Mouse (Mus musculus) MEL (cell line): ENCODE measurements around the gene Pank4. TPM values are rescaled to one million over a fixed set of nuclear protein-coding genes. Genes with fewer than 3 reads are reported as not detected.

Experiments
- DNase-seq: peaks from one replicate; pipeline ENCODE4 v3.0.0; 2011; ENCODE audit warnings: low read depth, low spot score
- H3K27ac ChIP-seq: 2 replicates; pipeline ENCODE4 v1.5.1; 2012; ENCODE audit warnings: low read depth, mild to moderate bottlenecking, control low read depth, low read length, moderate library complexity; ENCODE audit not compliant: control insufficient read depth
- H3K27me3 ChIP-seq, 2 experiments: fragments of 150-350 bp in 1 of 2; sonication (generic) in 1 of 2; 2 replicates each; pipeline ENCODE4 v1.6.1; 2012; ENCODE audit warnings: low read length in 2 of 2, mild to moderate bottlenecking in 2 of 2, improper control_type of control experiment in 1 of 2, moderate library complexity in 1 of 2; ENCODE audit not compliant: insufficient read depth in 2 of 2, control insufficient read depth in 1 of 2
- H3K36me3 ChIP-seq, 2 experiments: 2 replicates each; pipeline ENCODE4 v1.6.1; 2012 to 2014; ENCODE audit warnings: low read length in 2 of 2, improper control_type of control experiment in 1 of 2, inconsistent platforms in 1 of 2, mild to moderate bottlenecking in 1 of 2; ENCODE audit not compliant: insufficient read depth in 2 of 2, control insufficient read depth in 1 of 2
- H3K4me1 ChIP-seq, 2 experiments: fragments of 150-350 bp in 1 of 2; sonication (generic) in 1 of 2; 2 replicates each; pipeline ENCODE4 v1.6.1; 2012; ENCODE audit warnings: low read length in 2 of 2, improper control_type of control experiment in 1 of 2, mild to moderate bottlenecking in 1 of 2; ENCODE audit not compliant: insufficient read depth in 2 of 2, control insufficient read depth in 1 of 2
- H3K4me3 ChIP-seq, 2 experiments: fragments of 150-350 bp in 1 of 2; sonication (generic) in 1 of 2; 2 replicates each; pipeline ENCODE4 v1.5.1; 2012; ENCODE audit warnings: low read depth in 2 of 2, low read length in 2 of 2, mild to moderate bottlenecking in 2 of 2, moderate library complexity in 2 of 2, control low read depth in 1 of 2, improper control_type of control experiment in 1 of 2; ENCODE audit not compliant: control insufficient read depth in 1 of 2, insufficient read depth in 1 of 2
- H3K79me2 ChIP-seq: 2 replicates; pipeline ENCODE4 v1.6.1; 2012; ENCODE audit warnings: mild to moderate bottlenecking, low read length, moderate library complexity; ENCODE audit not compliant: control insufficient read depth, poor library complexity, insufficient read depth
- H3K9ac ChIP-seq: 2 replicates; pipeline ENCODE4 v1.6.1; 2012; ENCODE audit warnings: low read depth, mild to moderate bottlenecking, control low read depth, low read length, moderate library complexity; ENCODE audit not compliant: control insufficient read depth, poor library complexity, severe bottlenecking
- H3K9me3 ChIP-seq: fragments of 150-350 bp; sonication (generic); replicated peaks from 2 replicates; pipeline ENCODE4 v1.6.1; 2012; ENCODE audit warnings: mild to moderate bottlenecking, low read length, improper control_type of control experiment, moderate library complexity; ENCODE audit not compliant: insufficient read depth
- BHLHE40 ChIP-seq: IDR thresholded peaks from 2 replicates; pipeline ENCODE4 v1.6.1; 2012; ENCODE audit warnings: low read depth, mild to moderate bottlenecking, inconsistent platforms, low read length, improper control_type of control experiment, borderline replicate concordance
- CHD1 ChIP-seq: IDR thresholded peaks from 2 replicates; pipeline ENCODE4 v1.6.1; 2012; ENCODE audit warnings: low read depth, mild to moderate bottlenecking, inconsistent platforms, low read length, improper control_type of control experiment
- CHD2 ChIP-seq: IDR thresholded peaks from 2 replicates; pipeline ENCODE4 v1.6.1; 2011; ENCODE audit warnings: low read length, improper control_type of control experiment
- CTCF ChIP-seq, 3 experiments: IDR thresholded peaks in 2 of 3; conservative IDR thresholded peaks in 1 of 3; 2 replicates each; pipeline ENCODE4 v1.5.1; 2011 to 2012; ENCODE audit warnings: low read length in 3 of 3, low read depth in 2 of 3, mild to moderate bottlenecking in 2 of 3, improper control_type of control experiment in 1 of 3, inconsistent platforms in 1 of 3, mixed read lengths in 1 of 3, moderate library complexity in 1 of 3; ENCODE audit not compliant: control insufficient read depth in 1 of 3, insufficient read depth in 1 of 3, poor library complexity in 1 of 3, severe bottlenecking in 1 of 3
- E2F4 ChIP-seq: IDR thresholded peaks from 2 replicates; pipeline ENCODE4 v1.6.1; 2011; ENCODE audit warnings: low read depth, low read length, improper control_type of control experiment, borderline replicate concordance
- EP300 ChIP-seq, 2 experiments: IDR thresholded peaks; 2 replicates each; pipeline ENCODE4 v1.6.1; 2011; ENCODE audit warnings: improper control_type of control experiment in 2 of 2, low read length in 2 of 2, low read depth in 1 of 2, mild to moderate bottlenecking in 1 of 2
- GABPA ChIP-seq: IDR thresholded peaks from 2 replicates; pipeline ENCODE4 v1.6.1; 2012; ENCODE audit warnings: low read depth, mild to moderate bottlenecking, inconsistent platforms, low read length, improper control_type of control experiment, moderate library complexity
- JUND ChIP-seq: IDR thresholded peaks from 2 replicates; pipeline ENCODE4 v1.6.1; 2011; ENCODE audit warnings: low read depth, mild to moderate bottlenecking, improper control_type of control experiment, low read length
- POLR2AphosphoS2 ChIP-seq: IDR thresholded peaks from 2 replicates; pipeline ENCODE4 v1.6.1; 2011; ENCODE audit warnings: low read length, improper control_type of control experiment
- SMC3 ChIP-seq: IDR thresholded peaks from 2 replicates; pipeline ENCODE4 v1.6.1; 2011; ENCODE audit warnings: low read depth, low read length, improper control_type of control experiment
- TAL1 ChIP-seq: IDR thresholded peaks from 2 replicates; pipeline ENCODE4 v1.6.1; 2012; ENCODE audit warnings: mild to moderate bottlenecking, inconsistent platforms, low read length, moderate library complexity, mixed read lengths
- TBP ChIP-seq: IDR thresholded peaks from 2 replicates; pipeline ENCODE4 v1.8.0; 2011; ENCODE audit warnings: low read depth, low read length, improper control_type of control experiment
- TCF12 ChIP-seq: IDR thresholded peaks from 2 replicates; pipeline ENCODE4 v1.6.1; 2014; ENCODE audit warnings: low read depth, mild to moderate bottlenecking, inconsistent platforms, low read length, improper control_type of control experiment, moderate library complexity
- ZC3H11A ChIP-seq: IDR thresholded peaks from 2 replicates; pipeline ENCODE4 v1.6.1; 2012; ENCODE audit warnings: low read depth, mild to moderate bottlenecking, inconsistent platforms, low read length, improper control_type of control experiment
- ZKSCAN1 ChIP-seq: IDR thresholded peaks from 2 replicates; pipeline ENCODE4 v1.6.1; 2012; ENCODE audit warnings: low read depth, mild to moderate bottlenecking, inconsistent platforms, low read length, improper control_type of control experiment, moderate library complexity
- ZNF384 ChIP-seq: IDR thresholded peaks from 2 replicates; pipeline ENCODE4 v1.6.1; 2012; ENCODE audit warnings: low read depth, mild to moderate bottlenecking, inconsistent platforms, low read length, improper control_type of control experiment
- polyA plus RNA-seq, 2 experiments: library from polyadenylated mRNA; stranded (reverse) in 1 of 2; unstranded in 1 of 2; fragments of >175 nt in 1 of 2; fragments of >200 nt in 1 of 2; gene quantifications; 2 replicates each; pipeline versions ENCODE4 v1.2.1 to v1.2.4; 2012; ENCODE audit warnings: low replicate concordance in 2 of 2, low read depth in 1 of 2; ENCODE audit not compliant: insufficient read length in 2 of 2, insufficient read depth in 1 of 2, missing spikeins in 1 of 2
- total RNA-seq: library from RNA; depleted of rRNA; stranded (reverse); fragments of 300-350 nt; gene quantifications from 2 replicates; pipeline ENCODE4 v1.2.3, GENCODE M21; 2012

Gene Pank4
- total and polyA plus RNA-seq, 3 experiments: 38.4 to 55.5 TPM; not detected in 1

GRCm38 (mm10) chr4:154972546-154972945, 8.6 kb downstream of the Pank4 start:
- H3K27me3 ChIP-seq: no peaks in the 10 kb centered on the region
- no peak overlapping the region for H3K4me3 ChIP-seq
- H3K9me3 ChIP-seq: no peaks in the 10 kb centered on the region
- H3K4me1 ChIP-seq: peaks cover 3 to 6% of the 10 kb centered on the region in 2 experiments; a peak in 3 of 4 replicates
- no peak overlapping the region for H3K27ac ChIP-seq
- peaks cover 3 to 31% of the 10 kb centered on the region in 2 experiments; a peak in 3 of 4 replicates for H3K36me3 ChIP-seq
- no peak for DNase-seq
- H3K79me2 ChIP-seq: peaks cover 5% of the 10 kb centered on the region
- H3K9ac ChIP-seq: no peak overlapping the region
- TF ChIP-seq TAL1 (no peak), CHD1 (no peak), POLR2AphosphoS2 (no peak), BHLHE40 (no peak), GABPA (no peak), JUND (no peak), E2F4 (no peak), CHD2 (no peak)

GRCm38 (mm10) chr4:154974163-154974611, 10.3 kb downstream of the Pank4 start:
- TF ChIP-seq TCF12: no peak
- no peak for TF ChIP-seq ZC3H11A
- TF ChIP-seq EP300 (IDR thresholded peaks at IDR 0.05; ENCODE audit: low read depth in 1 of 2, low read length in 2 of 2): no peak
- no peak for TF ChIP-seq SMC3
- no peak for TF ChIP-seq TBP
- TF ChIP-seq CTCF (IDR thresholded peaks at IDR 0.05 in 2 of 3, conservative IDR thresholded peaks at IDR 0.05 in 1 of 3; ENCODE audit: control insufficient read depth in 1 of 3, insufficient read depth in 1 of 3, low read depth in 2 of 3, low read length in 3 of 3, poor library complexity in 1 of 3, severe bottlenecking in 1 of 3): no peak
- TF ChIP-seq TAL1: no peak
- TF ChIP-seq CHD1: no peak
- Histone ChIP-seq H3K4me3 (no peak overlapping the region), H3K27me3 (no peaks in the 10 kb centered on the region), H3K36me3 (peaks cover 0 to 31% of the 10 kb centered on the region in 2 experiments; a peak in 2 of 4 replicates), H3K9ac (no peak overlapping the region), H3K4me1 (no peaks in the 10 kb centered on the region), H3K27ac (no peak overlapping the region), H3K79me2 (no peaks in the 10 kb centered on the region), H3K9me3 (no peaks in the 10 kb centered on the region)
- DNase-seq: no peak

- no peaks in the 10 kb centered on the region for H3K27me3 ChIP-seq
- DNase-seq: peak; percentile 47
- no peak for TF ChIP-seq ZNF384
- TF ChIP-seq ZKSCAN1: no peak
- peak; percentile 40 to 67 (median 46) for TF ChIP-seq CTCF (IDR thresholded peaks at IDR 0.05 in 2 of 3, conservative IDR thresholded peaks at IDR 0.05 in 1 of 3; ENCODE audit: control insufficient read depth in 1 of 3, insufficient read depth in 1 of 3, low read depth in 2 of 3, low read length in 3 of 3, poor library complexity in 1 of 3, severe bottlenecking in 1 of 3)
- TF ChIP-seq, all 39 proteins: peak for 1
- no peaks in the 10 kb centered on the region for H3K9me3 ChIP-seq
- H3K27ac ChIP-seq: no peak overlapping the region
- H3K4me1 ChIP-seq: no peaks in the 10 kb centered on the region; a peak in 1 of 4 replicates
- H3K79me2 ChIP-seq: no peaks in the 10 kb centered on the region
- peaks cover 0 to 6% of the 10 kb centered on the region in 2 experiments; a peak in 1 of 4 replicates for H3K36me3 ChIP-seq
- no peak overlapping the region for H3K9ac ChIP-seq
- H3K4me3 ChIP-seq: no peak overlapping the region
Observed at GRCm38 (mm10) chr4:154980110-154980509, 16.2 kb downstream of the Pank4 start.
